Mouse (Mus musculus): ENCODE results near the gene Mcpt8.
"Not testable (repeated sequence)": the region's sequence is repeated elsewhere in the genome, so short reads cannot be mapped to it uniquely, and the experiment has no call there.

The Mcpt8 gene

GRCm38 (mm10) chr14:56085167-56085566 is at the start of gene Mcpt8:
Gene Mcpt8, minus strand, starts transcription at chr14:56085273.
- no peak for DNase-seq (ENCODE audit: low spot score in 2 of 2)

- not testable (repeated sequence) for DNase-seq (ENCODE audit: low spot score in 2 of 2)
Observed at GRCm38 (mm10) chr14:56133675-56134074, 48.6 kb upstream of the Mcpt8 start.

GRCm38 (mm10) chr14:56132508-56132907 is 47.4 kb upstream of the Mcpt8 start, which contains the start of gene Gzmd:
Gene Gzmd, minus strand, starts transcription at chr14:56132608.
- not testable (repeated sequence) for DNase-seq (ENCODE audit: low spot score in 2 of 2)

GRCm38 (mm10) chr14:56128341-56128740 is 43.3 kb upstream of the Mcpt8 start:
- DNase-seq (ENCODE audit: low spot score in 2 of 2) = no peak

GRCm38 (mm10) chr14:56123516-56123915 is 38.4 kb upstream of the Mcpt8 start:
- no peak for DNase-seq (ENCODE audit: low spot score in 2 of 2)

- DNase-seq (ENCODE audit: low spot score in 2 of 2) = no peak
Observed at GRCm38 (mm10) chr14:56120525-56120924, 35.5 kb upstream of the Mcpt8 start, which contains the start of gene Gzme. Gene Gzme, minus strand, starts transcription at chr14:56120625.

- DNase-seq (ENCODE audit: low spot score in 2 of 2) = not testable (repeated sequence)
Observed at GRCm38 (mm10) chr14:56115531-56116310, 30.6 kb upstream of the Mcpt8 start.

- DNase-seq (ENCODE audit: low spot score in 2 of 2) = no peak
Observed at GRCm38 (mm10) chr14:56105447-56106180, 20.5 kb upstream of the Mcpt8 start.

- no peak for DNase-seq (ENCODE audit: low spot score in 2 of 2)
Observed at GRCm38 (mm10) chr14:56105016-56105415, 19.9 kb upstream of the Mcpt8 start.

- no peak for DNase-seq (ENCODE audit: low spot score in 2 of 2)
Observed at GRCm38 (mm10) chr14:56103452-56103851, 18.4 kb upstream of the Mcpt8 start.

GRCm38 (mm10) chr14:56102386-56102785 is 17.3 kb upstream of the Mcpt8 start, which contains the start of gene Ctsg:
Gene Ctsg, minus strand, starts transcription at chr14:56102574.
- DNase-seq (ENCODE audit: low spot score in 2 of 2) = no peak

GRCm38 (mm10) chr14:56098940-56099339 is 13.9 kb upstream of the Mcpt8 start:
- DNase-seq (ENCODE audit: low spot score in 2 of 2) = no peak

- no peak for DNase-seq (ENCODE audit: low spot score in 2 of 2)
Observed at GRCm38 (mm10) chr14:56097597-56097996, 12.5 kb upstream of the Mcpt8 start.

GRCm38 (mm10) chr14:56093353-56093752 is 8.3 kb upstream of the Mcpt8 start:
- DNase-seq (ENCODE audit: low spot score in 2 of 2) = no peak

GRCm38 (mm10) chr14:56086711-56087110 is 1.6 kb upstream of the Mcpt8 start:
- DNase-seq (ENCODE audit: low spot score in 2 of 2) = no peak

GRCm38 (mm10) chr14:56082016-56082415 is 3.1 kb downstream of the Mcpt8 start:
- no peak for DNase-seq (ENCODE audit: low spot score in 2 of 2)

- DNase-seq (ENCODE audit: low spot score in 2 of 2) = not testable (repeated sequence)
Observed at GRCm38 (mm10) chr14:56062213-56062612, 22.9 kb downstream of the Mcpt8 start, which contains the start of gene Mcpt4. Gene Mcpt4, minus strand, starts transcription at chr14:56062313.

GRCm38 (mm10) chr14:56057722-56058121 is 27.4 kb downstream of the Mcpt8 start:
- no peak for DNase-seq (ENCODE audit: low spot score in 2 of 2)

- DNase-seq (ENCODE audit: low spot score in 2 of 2) = no peak
Observed at GRCm38 (mm10) chr14:56055408-56055807, 29.7 kb downstream of the Mcpt8 start.

- not testable (repeated sequence) for DNase-seq (ENCODE audit: low spot score in 2 of 2)
Observed at GRCm38 (mm10) chr14:56041792-56042191, 43.3 kb downstream of the Mcpt8 start, which contains the start of gene Mcpt2. Gene Mcpt2, plus strand, starts transcription at chr14:56042041.

GRCm38 (mm10) chr14:56034433-56034832 is 50.6 kb downstream of the Mcpt8 start:
- no peak for DNase-seq (ENCODE audit: low spot score in 2 of 2)
